Mouse (Mus musculus) MEL (cell line): ENCODE measurements around the gene Tjp2. TPM values are rescaled to one million over a fixed set of nuclear protein-coding genes. Genes with fewer than 3 reads are reported as not detected.
A peak's percentile ranks its signal among the peaks of the same experiment; 100 is the strongest.

Experiments
- DNase-seq: peaks from one replicate; pipeline ENCODE4 v3.0.0; 2011; ENCODE audit warnings: low read depth, low spot score
- H3K27ac ChIP-seq: 2 replicates; pipeline ENCODE4 v1.5.1; 2012; ENCODE audit warnings: low read depth, mild to moderate bottlenecking, control low read depth, low read length, moderate library complexity; ENCODE audit not compliant: control insufficient read depth
- H3K27me3 ChIP-seq, 2 experiments: fragments of 150-350 bp in 1 of 2; sonication (generic) in 1 of 2; 2 replicates each; pipeline ENCODE4 v1.6.1; 2012; ENCODE audit warnings: low read length in 2 of 2, mild to moderate bottlenecking in 2 of 2, improper control_type of control experiment in 1 of 2, moderate library complexity in 1 of 2; ENCODE audit not compliant: insufficient read depth in 2 of 2, control insufficient read depth in 1 of 2
- H3K36me3 ChIP-seq, 2 experiments: 2 replicates each; pipeline ENCODE4 v1.6.1; 2012 to 2014; ENCODE audit warnings: low read length in 2 of 2, improper control_type of control experiment in 1 of 2, inconsistent platforms in 1 of 2, mild to moderate bottlenecking in 1 of 2; ENCODE audit not compliant: insufficient read depth in 2 of 2, control insufficient read depth in 1 of 2
- H3K4me1 ChIP-seq, 2 experiments: fragments of 150-350 bp in 1 of 2; sonication (generic) in 1 of 2; 2 replicates each; pipeline ENCODE4 v1.6.1; 2012; ENCODE audit warnings: low read length in 2 of 2, improper control_type of control experiment in 1 of 2, mild to moderate bottlenecking in 1 of 2; ENCODE audit not compliant: insufficient read depth in 2 of 2, control insufficient read depth in 1 of 2
- H3K4me3 ChIP-seq, 2 experiments: fragments of 150-350 bp in 1 of 2; sonication (generic) in 1 of 2; 2 replicates each; pipeline ENCODE4 v1.5.1; 2012; ENCODE audit warnings: low read depth in 2 of 2, low read length in 2 of 2, mild to moderate bottlenecking in 2 of 2, moderate library complexity in 2 of 2, control low read depth in 1 of 2, improper control_type of control experiment in 1 of 2; ENCODE audit not compliant: control insufficient read depth in 1 of 2, insufficient read depth in 1 of 2
- H3K79me2 ChIP-seq: 2 replicates; pipeline ENCODE4 v1.6.1; 2012; ENCODE audit warnings: mild to moderate bottlenecking, low read length, moderate library complexity; ENCODE audit not compliant: control insufficient read depth, poor library complexity, insufficient read depth
- H3K9ac ChIP-seq: 2 replicates; pipeline ENCODE4 v1.6.1; 2012; ENCODE audit warnings: low read depth, mild to moderate bottlenecking, control low read depth, low read length, moderate library complexity; ENCODE audit not compliant: control insufficient read depth, poor library complexity, severe bottlenecking
- H3K9me3 ChIP-seq: fragments of 150-350 bp; sonication (generic); replicated peaks from 2 replicates; pipeline ENCODE4 v1.6.1; 2012; ENCODE audit warnings: mild to moderate bottlenecking, low read length, improper control_type of control experiment, moderate library complexity; ENCODE audit not compliant: insufficient read depth
- BHLHE40 ChIP-seq: IDR thresholded peaks from 2 replicates; pipeline ENCODE4 v1.6.1; 2012; ENCODE audit warnings: low read depth, mild to moderate bottlenecking, inconsistent platforms, low read length, improper control_type of control experiment, borderline replicate concordance
- EP300 ChIP-seq, 2 experiments: IDR thresholded peaks; 2 replicates each; pipeline ENCODE4 v1.6.1; 2011; ENCODE audit warnings: improper control_type of control experiment in 2 of 2, low read length in 2 of 2, low read depth in 1 of 2, mild to moderate bottlenecking in 1 of 2
- GABPA ChIP-seq: IDR thresholded peaks from 2 replicates; pipeline ENCODE4 v1.6.1; 2012; ENCODE audit warnings: low read depth, mild to moderate bottlenecking, inconsistent platforms, low read length, improper control_type of control experiment, moderate library complexity
- GATA1 ChIP-seq: IDR thresholded peaks from 2 replicates; pipeline ENCODE4 v1.6.1; 2011; ENCODE audit warnings: low read depth, low read length, improper control_type of control experiment
- HCFC1 ChIP-seq: IDR thresholded peaks from 2 replicates; pipeline ENCODE4 v1.6.1; 2012; ENCODE audit warnings: low read depth, mild to moderate bottlenecking, inconsistent platforms, low read length, improper control_type of control experiment, moderate library complexity
- MAFK ChIP-seq: IDR thresholded peaks from 2 replicates; pipeline ENCODE4 v1.6.1; 2011; ENCODE audit warnings: low read depth, mild to moderate bottlenecking, low read length, improper control_type of control experiment, borderline replicate concordance
- MXI1 ChIP-seq: IDR thresholded peaks from 2 replicates; pipeline ENCODE4 v1.6.1; 2011; ENCODE audit warnings: mild to moderate bottlenecking, low read depth, low read length, improper control_type of control experiment
- POLR2AphosphoS2 ChIP-seq: IDR thresholded peaks from 2 replicates; pipeline ENCODE4 v1.6.1; 2011; ENCODE audit warnings: low read length, improper control_type of control experiment
- RCOR1 ChIP-seq: IDR thresholded peaks from 2 replicates; pipeline ENCODE4 v1.6.1; 2012; ENCODE audit warnings: low read depth, mild to moderate bottlenecking, inconsistent platforms, low read length, improper control_type of control experiment
- SIN3A ChIP-seq: IDR thresholded peaks from 2 replicates; pipeline ENCODE4 v1.6.1; 2012; ENCODE audit warnings: low read length, improper control_type of control experiment, inconsistent platforms
- SMC3 ChIP-seq: IDR thresholded peaks from 2 replicates; pipeline ENCODE4 v1.6.1; 2011; ENCODE audit warnings: low read depth, low read length, improper control_type of control experiment
- USF2 ChIP-seq, 2 experiments: IDR thresholded peaks; 2 replicates each; pipeline ENCODE4 v1.6.1; 2011 to 2012; ENCODE audit warnings: improper control_type of control experiment in 2 of 2, low read length in 2 of 2, borderline replicate concordance in 1 of 2, inconsistent platforms in 1 of 2, low read depth in 1 of 2, mild to moderate bottlenecking in 1 of 2; ENCODE audit not compliant: insufficient read depth in 1 of 2
- polyA plus RNA-seq, 2 experiments: library from polyadenylated mRNA; stranded (reverse) in 1 of 2; unstranded in 1 of 2; fragments of >175 nt in 1 of 2; fragments of >200 nt in 1 of 2; gene quantifications; 2 replicates each; pipeline versions ENCODE4 v1.2.1 to v1.2.4; 2012; ENCODE audit warnings: low replicate concordance in 2 of 2, low read depth in 1 of 2; ENCODE audit not compliant: insufficient read length in 2 of 2, insufficient read depth in 1 of 2, missing spikeins in 1 of 2
- total RNA-seq: library from RNA; depleted of rRNA; stranded (reverse); fragments of 300-350 nt; gene quantifications from 2 replicates; pipeline ENCODE4 v1.2.3, GENCODE M21; 2012

Gene Tjp2
- total and polyA plus RNA-seq, 3 experiments, result 3.0 to 8.3 TPM; not detected in 1

GRCm38 (mm10) chr19:24178086-24178485 lies 46.7 kb downstream of the Tjp2 start:
- H3K4me3 ChIP-seq, result no peak overlapping the region
- H3K27me3 ChIP-seq, result no peaks in the 10 kb centered on the region; a peak in 1 of 4 replicates
- no peaks in the 10 kb centered on the region for H3K36me3 ChIP-seq
- no peak overlapping the region for H3K9ac ChIP-seq
- TF ChIP-seq USF2 (IDR thresholded peaks at IDR 0.05; ENCODE audit: borderline replicate concordance in 1 of 2, insufficient read depth in 1 of 2, low read depth in 1 of 2, low read length in 2 of 2) (no peak), RCOR1 (no peak), GATA1 (no peak), HCFC1 (no peak), BHLHE40 (no peak), MAFK (no peak), SMC3 (no peak), MXI1 (no peak)
- TF ChIP-seq, all 39 proteins: peak for 0
- peaks cover 1% of the 10 kb centered on the region; the same call in 1 of the 2 replicates for H3K79me2 ChIP-seq
- H3K27ac ChIP-seq, result no peak overlapping the region
- peaks cover 0 to 4% of the 10 kb centered on the region in 2 experiments; a peak in 2 of 4 replicates for H3K4me1 ChIP-seq
- no peaks in the 10 kb centered on the region for H3K9me3 ChIP-seq
- no peak for DNase-seq

GRCm38 (mm10) chr19:24176692-24177091 lies 48.1 kb downstream of the Tjp2 start:
- no peak for DNase-seq
- Histone ChIP-seq H3K27ac (no peak overlapping the region), H3K79me2 (peaks cover 1% of the 10 kb centered on the region; the same call in 1 of the 2 replicates), H3K4me3 (no peak overlapping the region), H3K27me3 (no peaks in the 10 kb centered on the region; a peak in 1 of 4 replicates), H3K36me3 (no peaks in the 10 kb centered on the region), H3K9ac (no peak overlapping the region), H3K9me3 (no peaks in the 10 kb centered on the region), H3K4me1 (peaks cover 0 to 4% of the 10 kb centered on the region in 2 experiments; a peak in 2 of 4 replicates)
- no peak for TF ChIP-seq GABPA

DNA sequence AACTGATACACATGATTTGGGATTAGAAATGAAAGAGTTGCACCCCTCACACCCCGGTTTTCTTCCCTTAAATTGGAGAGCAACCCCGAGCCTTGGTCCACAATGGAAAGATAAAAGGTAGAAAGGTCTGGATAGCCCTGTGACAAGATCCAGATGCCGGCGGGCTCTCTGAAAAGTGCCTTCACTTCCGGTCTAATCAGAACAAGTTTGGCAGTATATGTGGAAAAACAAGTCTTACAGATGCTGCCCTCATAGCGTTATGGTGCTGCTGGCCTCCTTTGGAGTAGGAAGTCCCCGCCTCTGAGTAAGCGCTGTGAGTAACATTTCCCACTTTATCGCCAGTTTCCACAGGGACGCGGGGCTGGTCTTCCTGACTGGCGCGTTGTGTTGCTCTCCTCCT lies 49.9 kb downstream of the Tjp2 start:
- TF ChIP-seq POLR2AphosphoS2 (no peak), EP300 (IDR thresholded peaks at IDR 0.05; ENCODE audit: low read depth in 1 of 2, low read length in 2 of 2) (no peak), SIN3A (0 out of 2 replicates have a peak, but pooled peaks have one; percentile 18)
- TF ChIP-seq, all 39 proteins: peak for 1
- Histone ChIP-seq H3K4me3 (peak overlapping the region; percentile 78 to 81), H3K79me2 (peaks cover 1% of the 10 kb centered on the region; the same call in 1 of the 2 replicates), H3K9ac (peak overlapping the region; percentile 81), H3K27ac (no peak overlapping the region), H3K27me3 (no peaks in the 10 kb centered on the region; a peak in 1 of 4 replicates), H3K36me3 (no peaks in the 10 kb centered on the region), H3K4me1 (peaks cover 0 to 4% of the 10 kb centered on the region in 2 experiments; a peak in 2 of 4 replicates), H3K9me3 (no peaks in the 10 kb centered on the region)
- DNase-seq, result peak; percentile 54
